8 mouse cellular contexts compared by ENCODE assay signal in the genomic region with DNA sequence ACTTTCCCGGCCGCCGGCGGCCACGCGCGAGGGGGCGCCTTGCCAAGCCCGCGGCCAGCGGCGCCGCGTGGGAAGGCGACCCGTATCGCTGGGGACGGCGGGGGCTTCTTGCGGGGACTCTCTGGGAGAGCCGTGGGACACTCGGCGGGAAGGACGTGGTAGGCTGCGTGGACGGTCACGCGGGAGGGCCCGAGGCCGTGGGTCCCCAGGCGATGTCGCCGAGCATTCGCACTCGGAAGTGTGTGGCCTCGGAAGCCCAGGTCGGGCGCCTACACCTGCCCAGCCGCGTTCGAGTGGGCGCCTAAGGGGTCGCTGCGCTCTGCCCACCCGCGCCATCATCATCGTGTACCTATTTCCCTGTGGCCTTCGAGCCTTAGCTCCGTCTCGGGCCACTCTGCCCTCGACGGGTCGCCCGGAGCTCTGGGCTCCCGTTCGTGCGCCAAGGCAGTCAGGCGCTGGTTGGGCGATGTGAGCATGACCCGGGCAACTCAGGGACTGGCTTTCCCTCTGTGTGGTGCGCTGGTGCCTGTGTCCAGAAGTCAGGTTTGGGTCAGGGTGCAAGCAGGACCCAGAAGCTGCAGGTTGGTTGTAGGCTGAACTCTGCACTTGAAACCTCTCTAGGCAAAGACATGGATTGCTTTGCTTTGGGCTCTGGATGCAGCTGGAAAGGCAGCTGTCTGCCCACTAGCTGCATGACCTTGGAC. TPM values are rescaled to one million over a fixed set of nuclear protein-coding genes. Genes with fewer than 3 reads are reported as not detected.
DNase-seq lines count a peak whose midpoint lies in the region; ATAC-seq and TF ChIP-seq lines count a peak whose summit lies in the region.

No protein-coding gene starts in this region.

- H3K36me3 ChIP-seq in embryonic facial prominence, embryonic 15.5 days, result no peaks in the 10 kb centered on the region
- H3K36me3 ChIP-seq in kidney, embryonic 14.5 days (ENCODE audit: control insufficient read depth, insufficient read depth, low read length), result no peaks in the 10 kb centered on the region
- no peaks in the 10 kb centered on the region for H3K36me3 ChIP-seq in midbrain, postnatal 0 days (ENCODE audit: insufficient read depth, low read length)

- H3K4me3 ChIP-seq in embryonic facial prominence, embryonic 15.5 days (replicated peaks), result peak overlapping the region; percentile 57
- H3K4me3 ChIP-seq in kidney, embryonic 14.5 days (ENCODE audit: low read length), result peak overlapping the region; percentile 65
- H3K4me3 ChIP-seq in midbrain, postnatal 0 days (ENCODE audit: low read depth, low read length), result peak overlapping the region; percentile 61

- no peak overlapping the region for H3K27ac ChIP-seq in embryonic facial prominence, embryonic 15.5 days (replicated peaks)
- no peak overlapping the region for H3K27ac ChIP-seq in kidney, embryonic 14.5 days (ENCODE audit: low read depth, low read length)
- H3K27ac ChIP-seq in midbrain, postnatal 0 days (ENCODE audit: low read depth, low read length), result no peak overlapping the region

- DNase-seq in kidney, adult 11 months, result peak; percentile 26
- no peak for DNase-seq in kidney, adult 8-10 months
- no peak for DNase-seq in midbrain, postnatal 0 days (ENCODE audit: low spot score)
- no peak for DNase-seq in left cerebral cortex, adult 8-10 months (ENCODE audit: low spot score in 2 of 2)
- DNase-seq in layer of hippocampus, adult 9-10 months (ENCODE audit: low spot score), result no peak

- WGBS in embryonic facial prominence, embryonic 15.5 days, result 2% methylated on average over 61 of the region's 61 CpGs
- WGBS in kidney, embryonic 14.5 days, result 2% methylated on average over 53 of the region's 61 CpGs
- WGBS in midbrain, postnatal 0 days, result 3% methylated on average over 43 of the region's 61 CpGs

- H3K27me3 ChIP-seq in embryonic facial prominence, embryonic 15.5 days, result peaks cover 37% of the 10 kb centered on the region
- peaks cover 25% of the 10 kb centered on the region for H3K27me3 ChIP-seq in kidney, embryonic 14.5 days (ENCODE audit: control insufficient read depth, insufficient read depth, low read length)
- peaks cover 21% of the 10 kb centered on the region for H3K27me3 ChIP-seq in midbrain, postnatal 0 days (ENCODE audit: insufficient read depth, low read length)

- TF ChIP-seq CTCF in midbrain, postnatal 0 days (IDR thresholded peaks at IDR 0.05), result no peak

- H3K9me3 ChIP-seq in embryonic facial prominence, embryonic 15.5 days (replicated peaks), result no peaks in the 10 kb centered on the region
- no peaks in the 10 kb centered on the region for H3K9me3 ChIP-seq in kidney, embryonic 14.5 days (ENCODE audit: control insufficient read depth, low read length)
- H3K9me3 ChIP-seq in midbrain, postnatal 0 days (ENCODE audit: low read length), result no peaks in the 10 kb centered on the region

- H3K4me1 ChIP-seq in embryonic facial prominence, embryonic 15.5 days, result peaks cover 24% of the 10 kb centered on the region
- H3K4me1 ChIP-seq in kidney, embryonic 14.5 days (ENCODE audit: control insufficient read depth, insufficient read depth, low read length), result no peaks in the 10 kb centered on the region
- H3K4me1 ChIP-seq in midbrain, postnatal 0 days (ENCODE audit: insufficient read depth, low read length), result no peaks in the 10 kb centered on the region

- peak overlapping the region; percentile 99 for H3K4me2 ChIP-seq in embryonic facial prominence, embryonic 15.5 days (replicated peaks)
- peak overlapping the region; percentile 98 for H3K4me2 ChIP-seq in kidney, embryonic 14.5 days (replicated peaks; ENCODE audit: low read depth, low read length)
- H3K4me2 ChIP-seq in midbrain, postnatal 0 days (ENCODE audit: low read depth, low read length, poor library complexity, severe bottlenecking), result peak overlapping the region; percentile 91

- ATAC-seq in embryonic facial prominence, embryonic 15.5 days (ENCODE audit: insufficient number of reproducible peaks, low FRiP score, low TSS enrichment, low read depth), result peak; percentile 11
- ATAC-seq in kidney, embryonic 14.5 days (ENCODE audit: low FRiP score, low TSS enrichment), result peak; percentile 38
- ATAC-seq in midbrain, postnatal 0 days (ENCODE audit: low FRiP score), result peak; percentile 22; the same call in 1 of the 2 replicates
- ATAC-seq in activated CD4-positive, CD25-positive, alpha-beta regulatory T cell, adult 4 months, result no peak

- H3K9ac ChIP-seq in embryonic facial prominence, embryonic 15.5 days, result peak overlapping the region; percentile 50
- peak overlapping the region; percentile 64 for H3K9ac ChIP-seq in kidney, embryonic 14.5 days (ENCODE audit: low read depth, low read length)
- H3K9ac ChIP-seq in midbrain, postnatal 0 days (replicated peaks; ENCODE audit: low read length, poor library complexity, severe bottlenecking), result peak overlapping the region; percentile 55

RNA-seq across cellular contexts. Expression of a gene that starts 1.1 kb away (rescaled TPM):
- 8.5 and 10.1 TPM in 2 replicates for polyA plus RNA-seq in embryonic facial prominence, embryonic 15.5 days (2015; fragmentation: Nextera tagmentation; extraction: Ambion mirVana)
- 2.7 and 2.9 TPM in 2 replicates for polyA plus RNA-seq in kidney, embryonic 14.5 days (2014; fragmentation: Nextera tagmentation; extraction: Ambion mirVana)
- 8.3 and 14.9 TPM in 2 replicates for total RNA-seq in midbrain, postnatal 0 days (2014; rRNA removed)
- polyA plus RNA-seq in midbrain, postnatal 0 days (2015; fragmentation: Nextera tagmentation; extraction: Ambion mirVana), result 1.5 and 1.8 TPM in 2 replicates
- total RNA-seq in left cerebral cortex, adult 8-10 months (2022), result 10 to 100 TPM; 12.7 to 16.1 (median 15.1) TPM
- polyA plus RNA-seq in activated CD4-positive, CD25-positive, alpha-beta regulatory T cell, adult 4 months (2017; shearing (Covaris generic)), result not detected
